Mouse (Mus musculus) C2C12 (cell line): ENCODE measurements around the gene Rsph3b. TPM values are rescaled to one million over a fixed set of nuclear protein-coding genes. Genes with fewer than 3 reads are reported as not detected.
"Not testable (repeated sequence)": the region's sequence is repeated elsewhere in the genome, so short reads cannot be mapped to it uniquely, and the experiment has no call there.

Experiments
- H3K27me3 ChIP-seq: one replicate; pipeline ENCODE4 v1.6.1; 2011; ENCODE audit not compliant: control insufficient read depth, insufficient read depth, insufficient read length
- H3K36me3 ChIP-seq: one replicate; pipeline ENCODE4 v1.6.1; 2011; ENCODE audit not compliant: control insufficient read depth, insufficient read depth
- H3K4me3 ChIP-seq: one replicate; pipeline ENCODE4 v1.5.1; 2011; ENCODE audit warnings: mild to moderate bottlenecking, control low read depth; ENCODE audit not compliant: poor library complexity, insufficient read depth, severe bottlenecking
- H3K79me2 ChIP-seq: one replicate; pipeline ENCODE4 v1.6.1; 2011; ENCODE audit not compliant: control insufficient read depth, insufficient read depth
- H3K79me3 ChIP-seq: one replicate; pipeline ENCODE4 v1.6.1; 2011; ENCODE audit warnings: low read depth, control low read depth
- H3ac ChIP-seq: one replicate; pipeline ENCODE3; 2011; ENCODE audit warnings: low read depth; ENCODE audit not compliant: control insufficient read depth, insufficient read length
- long read RNA-seq, 2 experiments: library from polyadenylated mRNA; unstranded; transcript quantifications; one replicate each; pipeline ENCODE4 v2.0.0; 2019 to 2020
- polyA plus RNA-seq: library from polyadenylated mRNA; unstranded; fragments of >200 nt; fragmentation: generic; extraction: Trizol; gene quantifications from one replicate; pipeline ENCODE4 v1.2.1, GENCODE M21; 2012; ENCODE audit warnings: missing spikeins

The Rsph3b gene
- 11.5 TPM for polyA plus RNA-seq
- long read RNA-seq, experiment 1, transcript Rsph3b-202 (8 exons, 2,243 nt): major isoform, 12 of 17 reads
- long read RNA-seq, experiment 1, partial matches to known transcripts: 2 of 17 reads
- long read RNA-seq, experiment 1, other reads (novel, unspliced or antisense): 3 of 17 reads
- long read RNA-seq, experiment 2, transcript Rsph3b-202 (8 exons, 2,243 nt): major isoform, 41 of 46 reads
- long read RNA-seq, experiment 2, partial matches to known transcripts: 1 of 46 reads
- long read RNA-seq, experiment 2, other reads (novel, unspliced or antisense): 3 of 46 reads

DNA sequence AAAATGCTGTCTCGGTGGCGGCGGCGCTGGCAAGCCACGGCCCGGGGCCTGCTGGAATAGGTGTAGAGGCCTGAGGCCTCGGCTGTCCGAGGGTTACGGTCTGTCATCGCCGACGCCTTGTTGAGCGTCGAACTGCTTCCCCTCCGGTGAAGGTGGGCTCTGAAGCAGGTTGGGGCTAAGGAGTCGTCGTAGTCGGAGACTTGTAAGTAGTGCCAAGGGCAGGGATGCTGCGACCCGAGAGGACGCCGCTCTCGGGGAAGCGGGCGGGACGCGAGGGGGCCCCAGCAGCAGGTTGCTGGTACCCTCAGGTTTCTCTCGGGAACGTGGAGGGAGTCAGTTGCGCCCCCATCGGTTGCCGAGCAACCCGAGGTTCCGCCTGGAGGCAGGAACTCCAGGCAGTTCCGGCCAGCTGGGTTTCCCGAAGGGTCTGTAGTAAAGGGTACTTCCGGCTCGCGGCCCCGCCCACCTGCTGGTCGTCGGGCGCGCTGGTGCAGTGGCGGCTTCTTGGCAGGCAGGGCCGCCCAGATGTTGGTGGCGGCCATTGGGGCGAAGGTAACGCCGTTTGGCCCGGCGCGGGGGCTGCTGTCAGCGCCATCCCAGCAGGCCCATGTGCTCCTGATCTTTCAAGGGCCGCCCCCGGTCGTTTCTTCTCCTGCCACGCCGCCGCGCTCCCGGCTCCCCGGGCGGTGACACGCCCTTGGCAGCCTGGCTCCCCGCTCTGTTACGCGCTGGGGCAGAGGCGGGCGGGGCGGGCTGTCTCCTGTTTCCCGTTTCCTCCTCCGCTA lies at the start of gene Rsph3b:
TSS of gene Rsph3b (minus strand) at position 699 of the 785 bp plus-strand sequence.
- not testable (repeated sequence) for H3K27me3 ChIP-seq, H3K36me3 ChIP-seq, H3K79me2 ChIP-seq, H3K79me3 ChIP-seq
- H3K4me3 ChIP-seq: peak within 1 kb of the TSS; percentile 32
- H3ac ChIP-seq: peak within 1 kb of the TSS; percentile 54

DNA sequence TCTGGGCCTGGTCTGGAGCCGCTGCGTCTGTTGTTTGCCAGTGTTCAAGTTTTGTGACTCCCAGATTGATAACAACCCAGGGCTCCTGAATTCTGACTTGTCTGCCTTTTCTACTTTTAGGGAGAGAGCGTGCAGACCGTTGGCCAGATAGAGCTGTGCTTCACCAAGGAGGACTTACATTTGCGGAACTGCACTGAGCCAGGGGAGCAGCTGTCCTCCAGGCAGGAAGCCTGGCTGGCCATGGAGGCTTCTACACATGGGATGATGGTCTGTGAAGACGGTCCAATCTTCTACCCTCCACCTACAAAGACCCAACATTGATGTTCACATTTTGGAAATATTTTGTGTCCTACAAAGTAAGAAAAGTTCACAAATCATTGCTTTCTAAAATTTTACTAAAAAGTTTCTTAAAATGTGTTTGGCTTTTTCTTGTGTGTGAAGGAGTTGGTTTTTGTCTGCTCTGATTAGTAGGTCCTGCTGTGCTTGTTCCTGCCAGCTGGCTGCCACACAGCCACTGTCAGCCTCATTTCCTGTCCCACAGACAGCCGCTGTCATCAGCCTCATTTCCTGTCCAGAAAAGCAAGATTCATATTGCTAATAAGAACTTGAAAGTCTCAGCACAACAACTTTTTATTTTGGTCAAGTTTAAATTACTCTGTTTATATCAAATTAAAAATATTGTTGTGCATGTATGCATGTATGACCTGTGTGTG lies 49.5 kb upstream of the Rsph3b start:
- H3K27me3 ChIP-seq, H3K4me3 ChIP-seq, H3K79me3 ChIP-seq, H3K79me2 ChIP-seq, H3K36me3 ChIP-seq, H3ac ChIP-seq: not testable (repeated sequence)

DNA sequence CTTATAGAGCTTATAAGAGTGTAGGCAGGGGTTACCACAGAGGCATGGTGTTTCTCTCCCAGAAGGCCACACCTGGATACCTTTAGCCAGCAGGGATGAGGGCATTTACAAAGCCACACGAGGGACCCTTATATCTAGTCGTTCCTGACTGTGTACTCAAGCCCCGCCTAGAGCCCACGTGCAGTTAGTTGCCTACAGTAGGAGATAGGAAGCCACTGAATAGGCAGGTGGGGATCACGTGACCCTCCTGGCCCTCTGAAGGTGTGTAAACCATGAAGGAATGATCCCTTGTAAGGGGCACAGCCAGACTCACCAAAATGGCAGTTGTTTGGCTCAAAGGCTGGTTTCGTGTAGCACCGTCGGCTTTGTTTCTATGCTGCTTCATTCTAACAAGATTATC lies 48.3 kb upstream of the Rsph3b start:
- not testable (repeated sequence) for H3K27me3 ChIP-seq, H3ac ChIP-seq, H3K79me2 ChIP-seq, H3K79me3 ChIP-seq, H3K4me3 ChIP-seq, H3K36me3 ChIP-seq

DNA sequence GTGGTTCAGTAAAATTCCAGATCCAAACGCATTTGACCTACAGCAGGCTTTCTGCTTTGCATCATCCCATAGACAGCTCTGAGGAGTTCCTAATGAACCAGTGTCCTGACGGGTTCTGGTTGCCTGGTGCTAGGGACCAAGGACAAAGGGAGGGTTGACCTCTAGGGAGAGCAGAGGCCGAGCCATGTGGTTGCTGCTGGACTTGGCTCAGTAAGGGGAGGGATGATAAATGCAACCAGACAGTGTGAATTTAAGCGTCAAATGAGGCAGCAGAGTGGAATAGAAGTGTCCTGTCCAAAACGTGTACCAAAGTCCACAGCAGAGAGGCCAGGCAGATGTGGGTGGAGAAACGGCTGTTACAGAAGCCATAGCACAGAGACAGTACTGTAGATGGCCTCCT lies 47.0 kb upstream of the Rsph3b start:
- not testable (repeated sequence) for H3K4me3 ChIP-seq, H3K36me3 ChIP-seq, H3K27me3 ChIP-seq, H3K79me2 ChIP-seq, H3ac ChIP-seq, H3K79me3 ChIP-seq

DNA sequence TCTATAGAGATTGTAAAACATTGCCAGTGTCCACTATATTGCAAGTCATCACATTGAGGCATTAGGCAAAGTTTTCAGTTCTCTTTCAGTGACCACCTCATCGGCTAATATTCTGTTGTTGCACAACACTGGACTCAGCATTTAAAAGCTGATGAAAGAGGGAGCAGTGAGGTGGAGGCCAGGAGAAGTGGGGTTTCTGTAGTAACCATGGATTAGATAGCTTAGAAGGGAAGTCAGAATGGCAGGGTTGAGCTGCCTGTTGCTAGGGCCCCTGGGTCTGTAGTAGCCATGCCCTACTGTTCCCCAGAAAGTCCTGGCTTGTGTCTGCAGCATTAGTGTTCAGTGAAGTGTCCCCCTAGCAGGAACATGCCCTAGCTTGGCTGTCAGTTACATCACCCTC lies 37.6 kb upstream of the Rsph3b start:
- H3K79me3 ChIP-seq, H3K27me3 ChIP-seq, H3K4me3 ChIP-seq, H3ac ChIP-seq, H3K79me2 ChIP-seq, H3K36me3 ChIP-seq: not testable (repeated sequence)

DNA sequence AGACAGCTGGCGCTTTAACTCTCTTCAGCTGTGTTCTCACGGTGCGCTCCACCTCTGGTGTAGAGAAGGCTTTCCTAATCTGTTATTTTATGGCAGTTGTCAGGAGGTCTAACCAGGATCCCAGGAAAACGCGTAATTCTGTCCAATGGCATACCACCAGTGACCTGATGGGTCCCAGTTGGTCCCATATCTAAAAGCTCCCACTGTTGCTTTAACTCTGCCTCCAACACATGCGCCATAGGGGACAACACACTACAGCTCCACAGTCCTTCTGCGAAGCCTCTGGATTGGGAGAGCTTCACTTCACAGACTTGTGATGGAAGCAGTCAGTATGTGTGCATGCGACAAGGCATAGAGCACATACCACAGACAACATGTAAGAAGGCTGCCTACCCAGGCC lies 31.7 kb upstream of the Rsph3b start:
- H3K27me3 ChIP-seq, H3K79me3 ChIP-seq, H3K36me3 ChIP-seq, H3K4me3 ChIP-seq, H3ac ChIP-seq, H3K79me2 ChIP-seq: not testable (repeated sequence)

DNA sequence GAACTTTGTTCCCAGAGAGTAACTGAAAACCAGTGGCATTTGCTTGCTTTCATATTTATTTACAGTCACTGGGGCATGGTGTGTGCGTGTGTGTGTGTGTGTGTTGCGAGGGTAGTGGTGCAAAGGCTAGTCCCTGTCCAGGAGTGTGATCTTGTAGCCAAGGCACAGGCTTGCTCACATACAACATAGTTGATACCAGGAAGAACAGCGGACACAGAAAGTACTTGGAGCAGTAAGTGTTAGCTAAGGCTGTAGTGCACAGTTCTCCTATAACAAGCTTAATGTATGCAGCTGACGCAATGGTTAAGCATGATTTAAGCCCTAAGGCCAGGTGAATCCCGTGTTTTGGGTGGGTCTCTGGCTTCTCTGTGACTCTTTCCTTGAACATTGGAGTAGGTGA lies 30.9 kb upstream of the Rsph3b start:
- not testable (repeated sequence) for H3K79me2 ChIP-seq, H3K36me3 ChIP-seq, H3K79me3 ChIP-seq, H3K4me3 ChIP-seq, H3K27me3 ChIP-seq, H3ac ChIP-seq

DNA sequence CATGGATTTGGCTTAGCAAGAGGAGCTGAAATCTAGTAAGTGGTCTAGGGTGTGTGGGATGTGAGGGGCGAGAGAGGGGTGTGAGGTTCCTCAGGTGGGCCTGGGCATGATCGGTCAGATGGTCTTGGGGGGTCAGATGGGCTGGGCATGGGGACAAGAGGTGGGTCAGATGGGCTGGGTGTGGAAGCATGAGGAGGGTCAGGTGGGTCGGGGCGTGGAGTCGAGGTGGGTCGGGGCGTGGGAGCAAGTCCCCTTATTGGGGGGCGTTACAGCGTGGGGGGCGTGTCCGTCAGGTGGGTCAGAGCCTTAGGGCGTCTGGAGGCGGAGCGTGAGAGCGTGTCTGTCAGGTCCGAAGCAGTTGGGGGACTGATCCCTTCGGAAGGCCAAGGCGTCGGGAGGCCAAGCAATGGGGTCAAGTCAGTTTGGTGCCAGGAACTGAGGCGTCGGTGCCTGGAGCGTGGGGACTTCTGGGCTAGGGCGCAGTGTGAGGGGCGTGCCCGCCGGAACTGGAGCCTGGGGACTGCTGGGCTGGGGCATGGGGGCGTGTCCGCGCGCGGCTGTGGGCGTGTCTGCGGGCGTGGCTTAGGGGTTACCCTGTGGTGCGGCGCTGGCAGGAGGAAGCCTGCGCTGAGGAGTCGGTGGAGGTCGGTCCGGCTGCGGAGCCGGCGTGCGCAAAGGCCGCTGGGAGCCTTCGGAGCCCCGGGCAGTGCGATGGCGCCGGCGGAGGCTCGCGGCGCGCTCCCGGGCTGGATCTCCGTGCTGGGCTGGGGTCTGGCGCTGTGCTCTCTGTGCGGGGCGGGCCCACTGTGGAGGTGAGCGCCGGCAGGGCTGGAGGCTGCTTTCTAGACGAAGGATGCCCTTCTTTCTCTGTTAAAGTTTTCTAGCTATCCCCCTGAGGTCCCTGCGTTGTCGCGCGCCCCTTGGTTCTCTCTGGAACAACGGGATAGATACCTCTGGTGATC lies 30.1 kb upstream of the Rsph3b start, which contains the start of gene Gm49721:
TSS of gene Gm49721 (plus strand) at position 618 of the 962 bp plus-strand sequence.
- not testable (repeated sequence) for H3K36me3 ChIP-seq, H3ac ChIP-seq, H3K27me3 ChIP-seq, H3K79me3 ChIP-seq, H3K4me3 ChIP-seq, H3K79me2 ChIP-seq

DNA sequence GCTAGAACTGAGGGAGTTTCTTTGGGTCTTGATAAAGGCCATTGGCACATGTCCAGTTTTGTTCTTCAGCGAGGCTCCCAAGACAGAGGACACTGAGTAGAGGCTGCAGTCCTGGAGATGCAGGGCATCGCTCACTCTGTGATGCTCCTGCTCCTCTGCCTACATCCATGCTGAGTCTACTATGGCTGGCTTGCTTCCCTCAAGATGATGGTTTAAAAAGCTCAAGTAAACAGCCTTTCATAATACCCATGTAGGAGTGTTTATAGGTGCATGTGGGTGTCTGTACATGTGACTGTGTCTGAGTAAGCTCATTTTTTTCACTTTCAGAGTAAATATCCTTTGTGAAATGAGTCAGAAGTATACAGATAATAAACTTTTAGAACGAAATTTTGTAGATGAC lies 26.5 kb upstream of the Rsph3b start:
- not testable (repeated sequence) for H3K36me3 ChIP-seq, H3K27me3 ChIP-seq, H3K4me3 ChIP-seq, H3K79me2 ChIP-seq, H3ac ChIP-seq, H3K79me3 ChIP-seq

DNA sequence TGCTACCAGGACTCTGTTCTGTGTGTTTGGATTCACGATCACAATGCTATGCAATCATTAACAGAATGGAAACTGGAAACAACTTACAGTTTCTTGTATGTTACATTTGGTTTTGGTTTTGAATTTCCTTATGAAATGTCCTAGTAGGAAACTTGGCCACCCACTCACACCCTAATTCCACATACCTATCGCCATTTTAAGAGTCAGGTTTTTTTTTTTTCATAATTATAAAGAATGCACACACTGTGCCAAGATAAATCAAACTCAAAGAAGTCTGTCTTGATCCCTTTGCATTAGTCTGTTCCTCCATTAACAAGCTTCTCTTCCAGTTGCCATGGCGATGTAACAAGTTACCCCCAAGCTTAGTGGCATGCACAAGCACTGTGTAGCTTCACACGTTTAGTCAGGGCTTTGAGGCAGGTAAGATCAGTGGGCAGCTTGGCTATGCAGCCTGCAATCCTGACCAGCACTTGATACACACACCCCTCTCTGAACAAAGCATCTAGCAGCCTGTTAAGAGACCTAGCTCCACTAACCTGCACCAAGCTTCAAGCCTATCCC lies 24.4 kb upstream of the Rsph3b start:
- H3K79me3 ChIP-seq, H3K36me3 ChIP-seq, H3ac ChIP-seq, H3K27me3 ChIP-seq, H3K4me3 ChIP-seq, H3K79me2 ChIP-seq: not testable (repeated sequence)
